Mouse (Mus musculus) T-helper 2 cell (primary cell): Measurements from ENCODE around the gene Glod4.
"Not testable (repeated sequence)": the region's sequence is repeated elsewhere in the genome, so short reads cannot be mapped to it uniquely, and the experiment has no call there.

ENCODE experiments used
- in situ Hi-C: fragments of 300-600 bp; cut with MboI, MseI; formaldehyde crosslinking; loops from one replicate; pipeline ENCODE4 v1.15.1; 2025; ENCODE audit warnings: high pct_unique_total_duplicates

The Glod4 gene

GRCm38 (mm10) chr11:76257386-76257785, 13.9 kb upstream of the Glod4 start:
- in situ Hi-C loops, result no loop called here

GRCm38 (mm10) chr11:76256129-76256528, 12.6 kb upstream of the Glod4 start:
- in situ Hi-C loops, result no loop called here

DNA sequence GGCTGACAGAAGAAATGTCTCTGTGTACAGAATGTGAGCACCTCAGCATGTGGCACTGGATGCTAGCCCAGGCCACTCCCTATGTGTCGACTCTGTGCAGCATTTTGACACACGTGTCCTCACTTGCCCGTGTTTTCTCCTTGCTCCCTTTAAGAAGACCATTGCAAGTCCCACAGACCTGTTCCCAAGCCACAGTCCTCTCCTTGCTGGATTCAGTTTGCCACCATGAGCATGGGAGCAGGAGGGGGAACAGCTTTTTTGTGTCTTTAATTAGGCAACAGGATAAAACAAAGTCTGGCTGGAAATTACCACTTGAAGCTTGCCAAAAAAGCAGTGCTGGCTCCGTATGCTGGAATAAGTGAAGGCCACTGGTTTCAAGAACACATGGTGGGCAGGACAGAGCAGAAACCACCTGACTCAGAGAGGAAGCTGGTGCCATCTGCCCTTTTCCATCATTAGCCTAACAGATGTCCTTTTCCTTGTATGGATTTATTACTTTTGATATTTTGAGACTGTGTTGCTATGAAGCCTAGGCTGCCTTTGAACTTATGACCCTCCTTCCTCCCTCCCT, 12.0 kb upstream of the Glod4 start:
- in situ Hi-C loops, result no loop called here

GRCm38 (mm10) chr11:76253918-76254264, 10.4 kb upstream of the Glod4 start:
- in situ Hi-C loops, result loop anchor here (5.0 kb wide), 1 partner anchor 153 kb away; the partner anchor contains the start of gene Timm22

- in situ Hi-C loops, result loop anchor here (5.0 kb wide), 1 partner anchor 154 kb away; the partner anchor contains the start of gene Timm22
Measured at GRCm38 (mm10) chr11:76253145-76253917, 9.8 kb upstream of the Glod4 start.

DNA sequence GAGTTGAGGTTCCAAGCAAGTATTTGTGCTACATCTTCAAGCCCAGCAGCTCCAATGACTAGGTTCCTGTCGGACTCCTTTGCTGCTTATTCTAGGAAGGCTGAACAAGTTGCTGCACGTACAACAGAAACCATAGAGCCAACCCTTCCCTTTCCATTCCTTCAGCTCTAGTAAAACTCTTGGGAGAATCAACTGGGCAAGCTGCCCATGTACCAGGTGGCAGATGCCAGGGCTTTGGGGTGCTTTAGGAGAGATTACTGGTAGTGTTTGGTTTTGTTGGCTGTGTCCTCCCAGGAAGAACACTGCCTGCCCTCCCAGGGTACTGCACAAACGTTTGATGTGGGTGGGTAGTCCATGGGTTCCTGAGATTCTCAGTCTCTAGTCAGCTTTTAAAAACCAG, 8.5 kb upstream of the Glod4 start:
- in situ Hi-C loops, result loop anchor here (5.0 kb wide), 1 partner anchor 155 kb away; the partner anchor contains the start of gene Timm22

GRCm38 (mm10) chr11:76247239-76247638, 3.7 kb upstream of the Glod4 start:
- in situ Hi-C loops, result no loop called here

DNA sequence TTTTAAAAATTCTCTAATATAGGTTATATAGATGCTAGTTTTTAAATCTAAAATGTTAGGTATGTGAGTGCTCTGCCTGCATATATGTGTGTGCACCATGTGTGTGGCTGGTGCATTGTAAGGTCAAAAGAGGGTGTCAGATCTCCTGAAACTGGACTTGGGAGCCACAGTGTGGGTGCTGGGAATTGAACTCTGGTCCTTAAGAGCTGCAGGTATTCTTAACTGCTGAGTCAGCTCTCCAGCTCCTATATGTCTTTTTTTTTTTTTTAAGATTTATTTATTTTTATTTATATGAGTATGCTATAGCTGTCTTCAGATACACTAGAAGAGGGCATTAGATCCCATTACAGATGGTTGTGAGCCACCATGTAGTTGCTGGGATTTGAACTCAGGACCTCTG, 2.9 kb upstream of the Glod4 start:
- in situ Hi-C loops, result no loop called here

- in situ Hi-C loops, result no loop called here
Measured at GRCm38 (mm10) chr11:76243811-76244546, 454 bp upstream of the Glod4 start.

DNA sequence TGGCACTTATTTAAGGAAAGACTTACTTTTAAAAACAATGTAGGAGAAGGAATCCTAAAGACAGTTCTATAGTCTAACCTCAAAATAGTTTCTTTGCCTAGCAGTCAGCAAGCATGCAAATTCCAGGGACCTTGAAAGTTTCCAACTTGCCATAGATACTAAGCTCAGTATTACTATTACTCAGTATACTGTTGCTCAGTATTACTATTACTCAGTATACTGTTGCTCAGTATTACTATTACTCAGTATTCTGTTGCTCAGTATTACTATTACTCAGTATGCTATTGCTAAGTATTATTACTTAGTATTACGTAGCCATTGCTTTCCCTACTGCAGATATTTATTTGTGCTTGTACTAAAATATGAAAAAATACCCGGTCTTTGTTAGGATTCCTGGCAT, 3.8 kb downstream of the Glod4 start:
- in situ Hi-C loops, result no loop called here

DNA sequence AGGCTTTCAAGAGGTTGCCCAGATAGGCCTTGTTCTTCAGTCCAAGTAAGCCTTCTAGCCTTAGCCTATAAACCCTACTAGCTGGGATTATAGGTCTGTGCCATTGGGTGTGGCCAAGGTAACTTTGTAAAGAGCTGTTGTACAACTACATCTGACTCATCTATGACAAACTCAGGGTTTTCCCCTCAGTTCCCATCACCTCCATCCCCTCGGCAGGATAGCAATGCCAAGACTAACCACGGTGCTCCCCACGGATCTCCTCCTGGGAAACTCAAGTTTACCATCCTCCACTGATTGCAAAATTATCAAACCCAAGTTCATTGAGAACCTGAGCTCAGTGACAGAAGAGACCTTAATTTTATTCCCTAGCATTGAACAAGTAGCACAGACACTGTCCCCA, 7.4 kb downstream of the Glod4 start:
- in situ Hi-C loops, result no loop called here

DNA sequence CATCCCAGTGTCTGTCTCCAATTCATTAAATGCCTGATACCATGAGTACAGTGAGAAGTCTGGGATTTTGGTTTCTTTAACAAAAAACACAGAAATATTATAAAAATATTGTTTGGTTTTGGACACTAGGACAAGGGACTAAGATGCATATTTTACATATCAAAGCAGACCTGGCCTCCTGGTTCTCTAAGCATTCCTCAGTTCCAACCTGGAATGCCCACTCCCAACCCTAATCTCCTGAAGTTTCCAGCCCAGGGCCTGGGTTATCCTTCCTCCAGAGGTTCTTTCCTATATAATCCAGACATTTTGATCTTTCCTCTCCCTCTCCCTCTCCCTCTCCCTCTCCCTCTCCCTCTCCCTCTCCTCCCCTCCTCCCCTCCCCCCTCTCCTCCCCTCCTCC, 18.5 kb downstream of the Glod4 start:
- in situ Hi-C loops, result no loop called here

- in situ Hi-C loops, result no loop called here
Measured at GRCm38 (mm10) chr11:76224631-76225030, 18.9 kb downstream of the Glod4 start.

- in situ Hi-C loops, result no loop called here
Measured at GRCm38 (mm10) chr11:76217390-76217800, 26.1 kb downstream of the Glod4 start, which contains the start of the genes Dbil5 and Gemin4. Dbil5 (plus strand) TSS chr11:76217608. Gemin4 (minus strand) TSS chr11:76217664.

DNA sequence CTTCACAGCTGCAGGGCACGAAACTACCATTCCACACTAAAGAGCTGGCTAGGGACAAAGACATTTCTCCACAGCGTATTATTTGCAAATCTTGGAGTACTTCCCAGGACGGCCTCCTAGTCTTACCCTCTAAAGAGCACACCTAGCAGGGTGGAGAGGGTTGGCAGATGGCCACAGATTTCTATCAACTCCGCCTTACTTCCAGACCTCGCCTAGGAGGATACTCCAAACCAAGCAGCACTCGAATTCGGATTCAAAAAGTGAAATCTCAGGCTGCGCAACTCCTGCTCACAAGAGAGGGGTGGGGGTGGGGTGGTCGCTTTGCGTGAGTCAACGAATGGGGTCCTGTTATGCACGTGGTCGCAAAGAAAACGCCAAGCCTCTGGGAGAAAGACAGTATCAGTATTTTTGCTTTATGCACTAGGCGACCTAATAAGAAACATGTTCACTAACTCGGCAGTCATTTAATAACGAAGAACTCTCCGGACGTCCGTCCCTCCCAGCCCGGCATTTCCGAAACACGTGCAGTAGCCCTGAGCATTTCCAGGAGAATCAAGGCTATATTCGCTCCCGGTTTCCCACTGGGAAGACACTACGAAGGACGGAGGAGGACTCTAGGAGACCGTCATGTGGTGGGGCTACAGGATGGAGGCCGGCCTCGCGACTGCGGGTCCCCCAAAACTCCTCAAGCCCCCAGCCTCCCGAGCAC, 26.7 kb downstream of the Glod4 start:
- in situ Hi-C loops, result no loop called here

DNA sequence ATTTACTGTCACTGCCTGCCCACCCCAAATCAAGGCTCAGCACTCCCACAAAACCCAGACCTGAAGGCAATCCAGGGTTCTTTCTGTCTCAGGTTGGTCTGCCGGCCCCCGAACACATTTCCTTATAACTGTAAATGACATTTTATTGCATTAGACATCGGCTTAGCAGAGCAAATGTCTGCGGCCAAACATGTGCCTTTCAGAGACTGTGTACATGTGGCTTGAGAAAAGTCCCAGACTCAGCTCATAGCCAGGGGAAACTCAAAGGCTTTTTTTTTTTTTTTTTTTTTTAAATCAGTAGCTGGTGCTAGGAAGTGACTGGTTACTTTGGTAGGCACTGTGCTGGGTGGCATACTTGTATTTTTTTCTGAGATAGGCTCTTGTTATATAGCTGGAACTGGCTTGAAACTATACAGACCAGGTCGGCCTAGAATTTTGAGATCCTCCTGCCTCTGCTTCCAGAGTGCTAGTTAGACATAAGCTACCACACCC, 27.4 kb downstream of the Glod4 start:
- in situ Hi-C loops, result no loop called here

DNA sequence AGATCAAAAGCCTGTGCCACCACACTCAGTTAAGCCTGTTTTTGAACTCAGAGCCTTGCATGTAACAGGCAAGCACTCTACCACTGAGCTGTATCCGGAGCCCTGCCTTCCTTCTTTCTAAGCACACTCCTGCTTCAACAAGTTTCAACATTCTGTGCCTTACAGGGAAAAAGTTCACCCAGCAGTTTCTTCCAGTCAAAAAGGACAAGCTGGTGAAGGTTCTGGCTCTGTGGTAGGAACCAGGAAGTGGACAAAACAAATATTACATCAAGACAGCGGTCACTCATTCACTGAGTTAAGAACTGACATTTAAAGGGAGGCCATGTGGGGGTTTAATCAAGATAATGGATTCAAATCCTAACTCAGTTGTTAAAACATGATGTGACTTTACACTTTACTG, 28.5 kb downstream of the Glod4 start:
- in situ Hi-C loops, result no loop called here

DNA sequence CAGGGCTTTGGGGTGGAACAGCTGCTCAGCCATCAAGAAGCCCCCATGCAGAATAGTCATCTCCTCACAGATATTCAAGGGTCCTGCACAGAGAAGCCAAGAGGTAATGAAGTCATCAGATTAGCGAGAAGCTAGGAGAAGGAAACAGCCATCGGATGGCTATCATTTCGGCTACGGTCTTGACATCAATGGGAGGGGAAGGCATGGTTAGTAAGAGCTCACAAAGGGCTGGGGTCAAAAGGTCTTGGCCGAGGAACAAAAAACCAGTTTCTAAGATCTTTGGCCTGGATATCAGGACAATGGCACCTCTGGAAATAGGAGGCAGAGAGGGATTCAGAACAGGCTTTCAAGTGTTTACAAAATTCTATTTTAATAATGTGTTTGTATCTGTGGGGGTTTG, 29.7 kb downstream of the Glod4 start:
- in situ Hi-C loops, result no loop called here

GRCm38 (mm10) chr11:76211595-76211994, 31.9 kb downstream of the Glod4 start:
- in situ Hi-C loops, result not testable (repeated sequence)

GRCm38 (mm10) chr11:76210228-76210985, 33.1 kb downstream of the Glod4 start:
- in situ Hi-C loops, result no loop called here

DNA sequence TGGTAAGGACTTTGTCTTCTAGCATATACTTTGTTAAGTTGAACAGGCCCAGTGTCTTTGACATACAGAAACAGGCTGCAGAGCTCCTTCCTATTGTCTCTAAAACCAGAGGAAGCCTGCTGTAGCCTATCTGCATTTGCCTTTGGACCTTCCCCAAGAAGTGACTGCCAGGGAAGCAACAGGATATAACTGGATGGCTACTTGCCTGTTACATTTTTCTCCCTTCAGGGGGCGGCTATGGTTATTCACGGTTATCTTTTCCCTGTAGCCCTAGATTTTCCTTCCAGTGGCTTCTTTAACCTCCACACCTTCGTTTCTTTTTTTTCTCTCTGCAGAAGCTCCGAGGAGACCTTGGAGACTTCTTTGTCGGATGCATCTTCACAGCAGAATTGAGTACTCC, 36.7 kb downstream of the Glod4 start:
- in situ Hi-C loops, result no loop called here
